Mouse (Mus musculus) kidney, adult 18-20 months (tissue): ENCODE measurements around the gene Isyna1.

Source experiments
- DNase-seq: peaks from one replicate; pipeline ENCODE4 v3.0.0; 2021

The Isyna1 gene

DNA sequence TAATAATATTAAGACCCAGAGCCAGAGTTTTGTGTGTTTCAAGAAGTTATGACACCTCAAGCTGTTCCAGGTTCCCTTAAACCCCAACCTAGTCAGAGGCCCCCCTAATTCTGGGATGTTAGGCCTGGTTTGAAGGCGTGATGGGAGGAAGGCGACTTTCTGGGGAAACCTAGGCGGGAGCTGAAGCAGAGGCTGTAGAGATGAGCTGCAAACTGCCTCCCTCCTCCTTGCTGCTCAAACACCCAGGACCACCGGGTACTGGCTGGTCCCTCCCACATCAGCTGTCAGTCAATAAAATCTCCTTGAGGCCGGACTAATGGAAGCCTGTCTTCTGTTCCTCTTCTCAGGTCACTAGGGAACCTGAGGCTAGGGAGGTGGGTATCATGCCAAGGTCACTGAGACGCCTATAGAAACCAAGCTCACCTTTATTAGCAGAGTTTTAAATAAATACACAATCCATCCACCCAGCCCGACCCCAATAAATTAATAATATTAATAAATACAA lies 34.9 kb downstream of the Isyna1 start:
- DNase-seq = no peak

DNA sequence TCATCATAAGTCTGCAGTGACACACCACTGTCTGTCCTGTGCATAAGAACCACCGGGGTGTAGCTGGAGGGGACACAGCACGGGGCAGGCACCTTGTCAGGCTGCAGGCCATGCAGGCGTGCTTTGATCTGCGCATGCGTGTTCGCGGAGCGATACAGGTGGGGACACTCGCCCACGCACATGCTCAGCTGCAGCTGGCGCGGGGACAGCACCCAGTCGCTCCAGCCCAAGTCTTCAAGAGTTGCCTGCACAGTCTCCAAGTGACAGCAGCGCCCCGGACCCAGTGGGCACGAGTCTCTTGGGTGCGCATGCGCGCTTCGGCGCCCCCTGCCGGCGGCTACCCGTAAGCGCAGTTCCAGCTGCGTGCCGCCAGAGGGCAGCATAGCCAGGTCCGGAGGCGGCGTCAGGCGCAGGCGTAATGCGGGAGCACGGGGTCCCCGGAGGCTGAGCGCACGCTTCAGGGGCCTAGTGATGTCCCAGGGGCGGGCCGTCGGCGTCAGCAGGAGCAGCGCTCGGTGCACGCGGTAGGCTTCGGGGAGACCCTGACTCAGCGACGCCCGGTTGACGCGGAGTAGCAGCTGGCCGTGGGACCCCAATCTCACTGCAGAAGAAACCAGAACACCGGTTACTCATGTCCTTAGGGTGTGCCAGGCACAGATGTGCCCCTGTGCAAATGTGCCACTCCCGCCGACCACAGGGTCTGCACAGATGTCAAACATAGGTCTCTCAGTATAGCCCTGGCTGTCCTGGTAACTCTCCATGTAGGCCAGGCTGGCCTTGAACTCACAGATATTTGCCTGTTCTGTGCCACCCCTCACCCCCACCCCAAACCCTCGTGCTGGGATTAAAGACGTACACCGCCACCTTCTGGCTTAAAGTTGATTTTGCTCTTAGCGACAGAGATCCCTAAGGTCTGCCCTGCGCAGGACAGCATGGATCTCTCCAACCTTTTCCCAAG lies 35.7 kb downstream of the Isyna1 start:
- DNase-seq = peak; percentile 94

DNA sequence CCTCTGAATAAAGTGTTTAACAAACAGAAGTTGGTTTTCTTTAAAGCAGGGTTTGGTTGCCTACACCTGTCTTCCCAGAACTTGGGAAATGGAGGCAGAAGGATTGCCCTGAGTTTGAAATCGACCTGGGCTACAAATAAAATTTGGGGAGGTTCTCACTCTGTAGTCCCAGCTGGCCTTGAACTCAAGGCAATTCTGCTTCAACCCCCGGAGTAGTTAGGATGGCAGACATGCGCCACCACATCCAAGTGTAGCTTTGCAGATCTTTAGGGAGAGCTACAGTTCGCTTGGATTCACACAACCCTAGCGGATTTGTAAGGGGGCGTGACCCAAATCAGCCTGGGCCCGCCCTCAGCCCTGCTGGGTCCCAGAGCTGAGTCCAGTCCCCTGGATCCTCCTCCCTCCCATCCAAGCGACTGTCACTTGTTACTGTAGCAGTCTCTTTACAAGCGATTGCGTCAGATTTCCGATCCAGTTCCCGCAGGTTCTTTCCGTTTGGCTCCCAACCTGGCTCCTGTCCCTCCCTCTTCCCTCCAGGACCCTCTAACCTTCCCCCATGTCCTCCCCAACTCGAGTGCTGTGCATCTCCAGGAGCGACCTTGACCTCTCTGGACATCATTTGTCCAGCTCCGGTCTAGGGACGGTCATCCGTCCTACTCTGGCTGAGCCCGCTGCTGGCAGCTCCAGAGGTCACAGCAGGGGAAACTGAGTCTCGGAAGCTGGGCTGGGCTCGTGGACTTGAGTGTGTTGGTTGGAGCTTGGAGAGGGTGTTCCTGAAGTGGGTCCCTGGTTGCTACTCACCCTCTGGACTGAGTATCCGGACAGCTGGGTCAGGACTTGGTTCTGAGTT lies 36.6 kb downstream of the Isyna1 start:
- peak; percentile 74 for DNase-seq

DNA sequence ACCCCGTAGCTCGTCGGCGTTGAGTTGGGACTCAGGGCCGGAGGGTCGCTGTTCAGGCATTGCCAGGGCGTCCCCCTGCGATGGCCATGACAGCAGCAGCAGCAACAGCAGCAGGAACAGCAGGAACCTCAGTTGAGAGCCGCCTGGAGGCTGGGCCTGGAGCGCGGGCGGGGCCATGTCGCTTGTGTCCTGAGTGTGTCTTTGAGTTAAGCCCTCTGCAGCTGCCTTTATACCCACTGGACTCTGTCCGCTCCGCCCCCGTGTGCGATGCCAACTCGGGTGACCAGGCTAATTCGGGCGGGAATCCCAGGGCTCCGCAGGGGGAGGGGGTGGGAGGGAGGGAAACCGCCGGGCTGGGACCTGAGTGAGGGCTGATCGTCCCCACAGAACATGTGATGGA lies 37.3 kb downstream of the Isyna1 start:
- DNase-seq = peak; percentile 78

DNA sequence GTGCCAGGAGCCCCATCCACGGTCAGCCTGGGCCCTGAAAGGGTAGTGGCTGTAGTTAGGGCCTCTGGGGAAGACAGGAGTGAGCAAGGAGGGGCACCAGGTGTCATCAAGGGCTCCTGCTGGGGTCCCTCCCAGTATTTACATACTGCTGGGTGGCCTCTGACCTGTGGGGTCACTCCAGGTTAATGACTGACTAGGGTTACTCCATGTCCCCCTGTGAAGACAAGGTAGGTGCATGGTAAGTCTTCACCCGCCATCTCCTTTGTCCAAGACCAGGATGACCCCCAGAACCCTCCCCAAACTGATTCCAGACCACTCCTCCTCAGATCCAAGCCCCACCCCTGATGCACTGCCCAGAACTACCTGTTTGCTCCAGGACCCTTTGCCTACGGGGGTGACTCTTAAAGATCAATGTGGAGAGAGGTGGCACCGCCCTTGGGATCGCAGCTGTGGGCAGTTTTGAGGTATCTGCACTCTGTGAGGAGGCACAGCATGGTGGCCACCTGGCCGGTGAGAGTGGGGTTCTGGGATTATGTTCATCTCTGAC lies 38.2 kb downstream of the Isyna1 start, which contains the start of gene Gdf15:
Gene Gdf15 (minus strand): TSS at position 111 of the 547 bp plus-strand sequence.
- peak; percentile 12 for DNase-seq

DNA sequence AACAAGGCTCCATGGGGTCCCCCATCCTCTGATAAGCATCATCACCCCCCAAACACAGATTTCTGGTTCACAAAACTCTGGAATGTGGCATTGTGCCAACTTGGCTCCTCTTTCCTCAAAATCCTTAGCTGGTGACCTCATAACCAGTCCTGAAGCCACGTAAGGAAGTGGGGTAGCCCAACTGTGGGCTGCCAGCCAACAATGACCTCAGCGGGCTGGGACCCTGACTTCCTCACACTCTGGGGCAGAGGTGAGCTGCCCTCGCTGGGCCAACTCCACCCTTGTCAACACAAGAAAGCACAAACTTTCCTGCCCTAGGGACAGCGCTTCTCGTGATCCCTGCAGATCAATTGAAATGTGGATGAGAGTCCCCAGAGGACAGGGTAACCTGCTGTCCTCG lies 39.9 kb downstream of the Isyna1 start:
- DNase-seq = peak; percentile 89

DNA sequence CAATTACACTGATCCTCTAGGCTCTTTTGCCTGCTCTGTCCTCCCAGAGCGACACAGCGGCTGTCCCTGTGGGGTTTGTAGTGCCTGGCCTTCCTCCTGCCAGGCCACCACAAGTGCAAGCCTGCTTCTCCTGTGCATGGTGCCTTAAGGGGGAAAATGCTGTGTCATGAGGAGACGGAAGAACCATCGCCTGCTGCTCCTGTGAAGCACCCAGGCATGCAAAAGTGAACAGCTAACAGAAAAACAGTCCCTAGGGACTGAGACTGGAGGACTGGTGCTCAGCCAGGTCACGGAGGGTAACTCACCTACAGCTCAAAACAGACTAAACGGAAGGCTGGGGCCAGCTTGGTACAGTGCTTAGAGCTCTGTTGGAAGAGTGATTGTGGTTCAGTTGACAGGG lies 41.4 kb downstream of the Isyna1 start:
- peak; percentile 61 for DNase-seq

DNA sequence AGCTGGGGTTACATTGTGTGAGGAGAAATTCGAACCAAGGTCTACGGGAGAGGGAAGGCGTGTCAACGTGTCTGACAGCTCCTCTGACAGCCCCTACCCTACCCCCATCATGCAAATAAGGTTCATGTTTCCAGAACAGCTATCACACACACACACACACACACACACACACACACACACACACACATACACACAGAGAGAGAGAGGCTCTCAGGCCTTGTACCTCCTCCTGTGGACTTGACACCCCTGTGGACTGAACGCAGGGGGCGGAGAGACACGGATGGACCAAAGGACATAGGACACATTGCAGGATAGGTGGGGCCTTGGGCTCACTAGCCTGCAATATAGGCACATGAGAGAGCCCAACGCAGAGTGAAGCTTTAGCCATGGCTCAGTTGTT lies 42.7 kb downstream of the Isyna1 start:
- DNase-seq = peak; percentile 42

DNA sequence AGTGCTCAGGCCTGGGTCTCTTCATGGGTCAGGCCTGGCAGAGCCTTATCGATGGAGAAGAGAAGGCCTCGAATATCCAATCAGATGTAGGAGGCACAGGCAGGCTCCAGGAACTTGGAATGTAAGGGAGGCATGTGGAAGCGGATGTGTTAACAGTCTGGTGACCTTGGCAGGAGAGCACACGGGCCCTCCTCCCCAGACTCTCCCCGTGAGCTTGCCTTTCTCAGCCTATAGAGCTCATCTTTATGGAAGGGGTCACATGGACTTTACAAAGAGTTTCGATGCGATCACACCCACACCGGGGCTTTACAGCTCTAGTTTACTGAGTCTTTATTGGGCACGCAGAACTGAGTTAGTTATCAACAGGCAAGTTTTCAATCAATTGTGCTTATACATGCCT lies 44.6 kb downstream of the Isyna1 start:
- no peak for DNase-seq

DNA sequence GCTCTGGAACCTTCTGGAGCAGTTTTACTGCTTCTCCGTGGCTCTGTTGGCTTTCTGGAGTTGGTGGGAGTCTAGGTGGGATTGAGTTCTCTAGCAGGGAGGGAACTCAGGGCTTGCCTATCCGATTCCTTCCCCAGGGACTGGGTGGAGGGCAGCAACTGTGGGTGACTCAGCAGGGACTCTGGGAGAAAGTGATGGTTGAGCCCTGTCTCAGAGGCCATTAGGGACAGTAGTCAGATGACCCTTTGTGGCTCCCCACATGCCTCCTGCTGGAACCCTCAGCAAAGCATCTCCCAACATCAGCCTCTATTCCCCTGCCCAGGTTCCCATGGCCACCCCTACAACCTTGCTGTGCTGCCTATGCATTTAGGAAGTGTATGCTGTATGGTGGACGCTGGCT lies 48.8 kb downstream of the Isyna1 start:
- no peak for DNase-seq

DNA sequence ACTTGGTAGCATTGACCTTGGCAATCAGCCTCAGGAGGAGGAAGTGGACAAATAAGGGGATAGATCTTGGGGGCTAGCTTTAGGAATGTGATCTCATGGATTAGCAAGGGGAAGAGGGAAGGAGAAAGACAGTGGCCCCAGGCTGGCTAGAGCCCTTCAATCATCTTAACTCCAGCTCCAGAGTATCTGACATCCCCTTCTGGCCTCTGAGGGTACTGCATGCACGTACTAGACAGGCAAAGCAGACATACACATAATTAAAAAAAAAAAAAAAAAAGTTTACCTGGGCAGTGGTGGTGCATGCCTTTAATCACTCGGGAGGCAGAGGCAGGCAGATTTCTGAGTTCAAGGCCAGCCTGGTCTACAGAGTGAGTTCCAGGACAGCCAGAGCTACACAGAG lies 49.9 kb downstream of the Isyna1 start:
- DNase-seq = peak; percentile 47

DNA sequence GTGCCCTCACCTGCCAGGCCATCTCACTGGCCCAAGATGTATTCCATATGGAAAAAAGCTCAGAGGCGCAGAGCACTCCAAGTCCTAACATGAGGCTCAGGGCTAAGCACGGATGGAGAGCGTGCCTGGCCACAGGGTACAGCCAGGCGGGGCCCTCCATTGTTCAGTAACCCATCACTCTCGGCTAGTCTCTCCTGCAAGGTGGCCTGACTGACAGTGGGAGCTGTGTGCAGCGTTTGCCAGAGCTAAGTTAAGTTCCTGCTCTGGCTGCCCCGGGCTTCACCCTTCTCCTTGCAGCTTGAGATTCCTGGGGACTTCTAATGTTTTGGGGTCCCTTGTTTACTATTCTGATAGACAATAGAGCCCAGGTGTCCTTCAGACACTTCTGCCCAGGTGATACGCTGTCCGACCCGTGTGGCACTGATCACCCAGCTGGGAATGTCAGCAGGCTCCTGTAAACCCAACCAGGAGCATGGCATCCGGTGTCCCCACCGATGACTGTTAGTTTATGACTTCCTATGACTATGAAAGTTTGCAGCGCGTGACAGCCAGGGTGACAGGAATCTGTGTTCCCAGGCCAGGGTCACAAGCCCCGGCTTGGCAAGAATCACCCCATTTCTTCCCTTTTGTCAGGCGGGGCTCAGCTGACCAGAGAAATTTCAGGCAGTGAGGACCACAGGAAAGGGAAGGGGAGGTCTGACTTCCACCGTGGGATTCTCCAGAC lies 51.5 kb downstream of the Isyna1 start:
- DNase-seq = peak; percentile 70

DNA sequence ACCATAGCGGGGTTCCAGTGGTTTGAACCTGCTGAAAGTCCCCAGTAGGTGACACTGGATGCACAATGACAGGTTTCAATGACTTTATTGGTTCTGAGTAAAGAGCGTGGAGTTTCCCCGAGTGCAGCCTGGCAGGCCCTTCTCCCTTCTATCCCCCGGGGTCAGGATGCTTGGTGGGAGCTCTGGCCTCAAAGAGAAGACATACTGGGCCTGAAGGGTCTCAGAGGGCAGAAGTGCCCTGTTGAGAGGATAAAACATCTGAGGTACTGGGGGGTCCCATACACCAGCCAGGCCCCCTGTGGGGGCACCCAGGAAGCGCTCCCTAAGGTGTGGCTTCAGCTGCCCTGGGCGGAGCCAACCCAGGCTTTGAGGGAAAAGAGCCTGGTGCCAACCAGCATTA lies 52.2 kb downstream of the Isyna1 start:
- no peak for DNase-seq

DNA sequence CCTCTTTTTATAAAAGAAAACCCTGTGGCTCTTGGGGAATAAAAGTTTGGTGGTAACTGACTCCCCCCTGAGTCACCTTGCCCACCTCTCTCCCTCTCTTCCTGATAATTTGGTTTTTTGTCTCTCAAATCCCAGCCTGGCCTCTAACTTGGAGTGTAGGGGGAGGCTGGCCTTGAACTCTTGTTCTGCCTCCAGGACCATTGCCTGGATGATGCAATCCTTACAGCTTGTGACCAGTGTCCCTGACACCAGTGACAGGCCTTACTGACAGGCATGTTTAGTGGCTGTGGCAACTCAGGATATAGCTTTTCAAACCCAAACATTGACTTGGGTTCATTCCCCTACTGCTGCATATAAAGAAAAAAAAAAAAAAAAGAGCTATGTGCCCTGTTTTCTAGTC lies 52.6 kb downstream of the Isyna1 start:
- no peak for DNase-seq
